Mouse (Mus musculus) hindbrain, embryonic 13.5 days (tissue): Measurements from ENCODE around the gene Fam221b. TPM values are rescaled to one million over a fixed set of nuclear protein-coding genes. Genes with fewer than 3 reads are reported as not detected.

Experiments
- ATAC-seq: fragments of 200-750 bp; cut with Nextera tagmentation; 2 replicates; pipeline ENCODE4 v1.8.0; 2017; ENCODE audit warnings: moderate TSS enrichment; ENCODE audit not compliant: low FRiP score
- H3K27ac ChIP-seq: fragments of 300-500 bp; sonication (generic); 2 replicates; pipeline ENCODE4 v1.5.1; 2015; ENCODE audit warnings: inconsistent platforms, mild to moderate bottlenecking, moderate library complexity
- H3K27me3 ChIP-seq: fragments of 300-500 bp; sonication (generic); 2 replicates; pipeline ENCODE4 v1.6.1; 2015; ENCODE audit warnings: mild to moderate bottlenecking, inconsistent platforms
- H3K36me3 ChIP-seq: fragments of 300-500 bp; sonication (generic); 2 replicates; pipeline ENCODE4 v1.6.1; 2015; ENCODE audit warnings: mild to moderate bottlenecking, inconsistent platforms
- H3K4me1 ChIP-seq: fragments of 300-500 bp; sonication (generic); replicated peaks from 2 replicates; pipeline ENCODE4 v1.6.1; 2015; ENCODE audit warnings: inconsistent platforms
- H3K4me2 ChIP-seq: fragments of 300-500 bp; sonication (generic); 2 replicates; pipeline ENCODE4 v1.6.1; 2015; ENCODE audit warnings: inconsistent platforms, mild to moderate bottlenecking, moderate library complexity
- H3K4me3 ChIP-seq: fragments of 300-500 bp; sonication (generic); 2 replicates; pipeline ENCODE4 v1.5.1; 2015; ENCODE audit warnings: mild to moderate bottlenecking, inconsistent platforms
- H3K9ac ChIP-seq: fragments of 300-500 bp; sonication (generic); 2 replicates; pipeline ENCODE4 v1.6.1; 2015; ENCODE audit warnings: mild to moderate bottlenecking, inconsistent platforms
- H3K9me3 ChIP-seq: fragments of 300-500 bp; sonication (generic); 2 replicates; pipeline ENCODE4 v1.6.1; 2016; ENCODE audit warnings: inconsistent platforms
- WGBS: fragments of 180-500 bp; shearing (Covaris S2); methylation state at CpG from one replicate; pipeline ENCODE4 v1.1.7; 2015; 5-methylcytosine and 5-hydroxymethylcytosine counted together
- polyA plus RNA-seq: library from polyadenylated mRNA; unstranded; fragments of >200 nt; fragmentation: Nextera tagmentation; extraction: Ambion mirVana; gene quantifications from 2 replicates; pipeline ENCODE4 v1.2.1, GENCODE M21; 2015

Fam221b gene
- polyA plus RNA-seq, 1 experiment from 2014 or later = 2.8 TPM

DNA sequence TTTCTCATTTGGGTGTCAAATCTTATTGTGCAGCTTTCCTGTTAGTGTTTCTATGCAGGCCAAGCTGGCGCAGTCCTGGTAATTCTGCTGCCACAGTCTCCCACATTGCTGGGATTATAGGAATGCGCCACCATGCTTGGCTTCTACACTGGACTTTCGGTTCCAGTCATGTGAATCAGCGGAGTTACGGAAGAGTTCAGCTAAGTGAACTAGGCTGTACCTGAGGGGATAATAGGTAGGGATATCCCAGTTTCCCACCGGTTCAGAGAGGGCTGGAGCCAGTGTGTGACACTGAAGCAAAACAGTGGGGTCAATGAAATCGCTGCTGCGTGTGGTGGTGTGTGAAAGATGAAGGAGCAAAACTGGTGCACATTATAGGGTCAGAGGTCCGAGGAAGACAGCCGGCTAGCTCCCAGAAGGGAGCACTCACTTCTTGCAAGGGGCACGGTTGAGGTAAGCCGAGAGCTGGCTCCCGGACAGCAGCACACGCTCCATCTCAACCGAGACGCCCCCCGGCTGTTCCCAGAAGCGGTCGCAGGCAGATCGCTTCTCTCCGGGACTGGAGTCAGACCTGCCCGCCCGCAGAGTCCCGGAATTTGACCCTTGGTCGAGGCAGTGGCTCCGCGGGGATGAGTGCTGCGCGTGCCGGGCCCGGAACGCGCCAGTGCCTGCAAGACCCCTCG lies 13.1 kb downstream of the Fam221b start:
- Histone ChIP-seq H3K27ac (peak overlapping the region; percentile 94), H3K27me3 (peaks cover 16% of the 10 kb centered on the region), H3K4me3 (peak overlapping the region; percentile 80), H3K36me3 (peaks cover 18% of the 10 kb centered on the region), H3K9ac (peak overlapping the region; percentile 89), H3K9me3 (no peaks in the 10 kb centered on the region), H3K4me1 (peaks cover 31% of the 10 kb centered on the region), H3K4me2 (peak overlapping the region; percentile 65)
- WGBS = 6% methylated on average over 34 of the region's 34 CpGs
- ATAC-seq = peak; percentile 0; the same call in 1 of the 2 replicates

DNA sequence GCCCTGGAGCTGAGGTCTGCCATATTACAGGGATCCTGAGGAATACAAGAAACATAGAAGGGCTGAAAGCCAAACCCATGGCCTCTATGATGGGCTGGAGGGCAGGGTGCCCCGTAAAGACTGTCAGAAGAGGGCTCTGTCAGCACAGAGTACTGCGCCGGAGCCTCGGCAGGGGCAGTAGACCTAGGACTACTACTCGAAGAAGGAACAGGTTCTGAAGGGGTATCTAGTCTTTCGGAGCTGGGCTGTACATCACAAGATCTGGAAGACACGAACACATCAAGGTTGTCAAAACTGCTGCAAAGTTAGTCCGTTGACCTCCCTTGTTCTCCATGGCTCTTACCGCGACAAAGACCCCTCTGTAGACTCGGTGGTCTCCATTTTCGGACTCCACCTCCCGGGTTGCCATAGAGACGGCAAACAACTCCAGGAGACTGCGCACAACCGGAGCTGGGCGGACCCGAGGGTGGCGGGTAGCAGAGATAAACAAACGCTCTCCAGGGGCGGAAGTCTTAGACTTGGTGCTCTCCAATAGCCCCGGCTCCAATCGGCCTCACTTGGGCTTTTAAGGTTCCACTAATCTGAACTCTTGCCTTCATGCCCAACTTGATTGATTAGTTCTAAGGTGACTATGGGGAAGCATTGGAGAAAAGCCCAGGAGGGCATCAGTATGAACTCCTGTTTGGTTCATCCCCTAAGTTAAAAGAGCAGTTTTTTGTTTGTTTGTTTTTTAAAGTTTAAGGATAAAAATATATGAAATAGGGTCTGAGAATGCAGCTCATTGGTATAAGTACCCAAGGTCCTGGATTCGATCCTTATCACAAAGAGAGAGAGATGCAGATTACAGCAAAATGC lies 15.6 kb downstream of the Fam221b start, which contains the start of gene Spag8:
Spag8 (minus strand) TSS at position 434 of the 855 bp plus-strand sequence.
- Histone ChIP-seq H3K36me3 (peaks cover 37% of the 10 kb centered on the region), H3K9ac (peak within 1 kb of the TSS; percentile 20; the same call in 1 of the 2 replicates), H3K4me3 (peak within 1 kb of the TSS; percentile 33), H3K9me3 (no peaks in the 10 kb centered on the region), H3K27ac (peak within 1 kb of the TSS; percentile 56), H3K4me1 (peaks cover 31% of the 10 kb centered on the region), H3K4me2 (peak within 1 kb of the TSS; percentile 51), H3K27me3 (peaks cover 1% of the 10 kb centered on the region; the same call in 1 of the 2 replicates)
- no peak for ATAC-seq
- 12% methylated on average over 24 of the region's 24 CpGs for WGBS

DNA sequence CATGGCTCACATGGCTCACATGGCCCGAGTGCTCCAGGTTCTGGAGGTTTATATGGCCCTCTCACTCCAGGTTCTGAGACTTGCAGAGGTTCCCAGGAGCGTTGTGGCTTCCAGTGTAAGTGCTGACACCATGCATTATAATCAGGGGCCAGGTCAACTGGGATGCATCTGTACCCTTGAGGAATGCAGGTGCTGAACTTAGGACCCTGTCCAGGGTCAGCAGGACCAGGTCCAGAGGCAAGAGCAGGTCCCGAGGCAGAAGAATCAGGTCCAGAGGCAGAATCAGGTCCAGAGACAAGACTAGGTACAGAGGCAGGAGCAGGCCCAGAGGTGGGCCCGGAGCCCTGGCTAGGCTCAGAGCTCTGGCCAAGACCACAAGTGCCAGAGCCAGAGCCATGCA lies 16.2 kb downstream of the Fam221b start:
- H3K9ac ChIP-seq = peak overlapping the region; percentile 20; the same call in 1 of the 2 replicates
- peaks cover 31% of the 10 kb centered on the region for H3K4me1 ChIP-seq
- H3K4me3 ChIP-seq = peak overlapping the region; percentile 33
- peak overlapping the region; percentile 56 for H3K27ac ChIP-seq
- no peak for ATAC-seq
- WGBS = 89% methylated on average over 4 of the region's 4 CpGs
- H3K36me3 ChIP-seq = peaks cover 44% of the 10 kb centered on the region
- no peaks in the 10 kb centered on the region for H3K27me3 ChIP-seq
- H3K9me3 ChIP-seq = no peaks in the 10 kb centered on the region
- H3K4me2 ChIP-seq = peak overlapping the region; percentile 51

DNA sequence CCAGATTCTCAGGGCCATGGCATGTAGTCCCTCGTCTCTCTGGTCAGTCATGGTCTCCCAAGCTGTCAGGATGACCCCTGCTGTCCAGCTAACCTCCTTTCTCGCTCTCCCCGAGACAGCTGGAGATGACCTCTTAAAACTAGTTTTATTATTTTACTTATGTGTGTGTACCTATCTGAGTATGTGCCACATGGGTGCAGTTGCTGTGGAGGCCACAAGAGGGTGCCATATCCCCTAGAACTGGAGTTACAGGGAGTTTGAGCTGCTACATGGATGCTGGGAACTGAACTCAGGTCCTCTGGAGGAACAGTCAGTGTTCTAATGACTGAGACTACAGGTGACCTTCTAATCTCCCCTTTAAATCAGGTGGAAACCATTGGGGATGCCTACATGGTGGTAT lies 19.2 kb downstream of the Fam221b start:
- no peaks in the 10 kb centered on the region for H3K9me3 ChIP-seq
- no peaks in the 10 kb centered on the region for H3K27me3 ChIP-seq
- no peak overlapping the region for H3K27ac ChIP-seq
- H3K9ac ChIP-seq = no peak overlapping the region
- no peak overlapping the region for H3K4me2 ChIP-seq
- ATAC-seq = no peak
- no peak overlapping the region for H3K4me3 ChIP-seq
- H3K4me1 ChIP-seq = peaks cover 15% of the 10 kb centered on the region
- peaks cover 68% of the 10 kb centered on the region for H3K36me3 ChIP-seq
- WGBS = 93% methylated on average over 3 of the region's 3 CpGs

DNA sequence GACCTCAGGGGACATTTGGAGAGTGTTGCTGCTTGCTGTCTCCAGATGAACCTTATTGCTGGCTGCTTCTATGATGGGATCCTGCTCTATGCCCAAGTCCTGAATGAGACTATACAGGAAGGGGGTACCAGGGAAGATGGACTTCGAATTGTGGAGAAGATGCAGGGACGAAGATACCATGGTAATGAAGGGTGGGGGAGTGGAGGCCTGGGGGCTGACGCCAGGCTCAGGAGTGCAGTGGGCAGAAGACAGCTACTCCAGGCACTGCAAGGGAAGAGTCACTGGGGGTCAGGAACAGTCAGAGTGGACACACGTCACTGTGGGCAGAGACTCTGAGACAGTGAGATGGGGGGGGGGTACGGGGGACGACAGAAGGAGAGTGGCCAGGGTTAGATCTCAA lies 28.5 kb downstream of the Fam221b start:
- 84% methylated on average over 6 of the region's 6 CpGs for WGBS
- Histone ChIP-seq H3K4me1 (peaks cover 8% of the 10 kb centered on the region), H3K4me2 (no peak overlapping the region), H3K27ac (no peak overlapping the region), H3K27me3 (no peaks in the 10 kb centered on the region), H3K9me3 (no peaks in the 10 kb centered on the region), H3K36me3 (peaks cover 36% of the 10 kb centered on the region), H3K4me3 (no peak overlapping the region), H3K9ac (no peak overlapping the region)
- ATAC-seq = no peak

DNA sequence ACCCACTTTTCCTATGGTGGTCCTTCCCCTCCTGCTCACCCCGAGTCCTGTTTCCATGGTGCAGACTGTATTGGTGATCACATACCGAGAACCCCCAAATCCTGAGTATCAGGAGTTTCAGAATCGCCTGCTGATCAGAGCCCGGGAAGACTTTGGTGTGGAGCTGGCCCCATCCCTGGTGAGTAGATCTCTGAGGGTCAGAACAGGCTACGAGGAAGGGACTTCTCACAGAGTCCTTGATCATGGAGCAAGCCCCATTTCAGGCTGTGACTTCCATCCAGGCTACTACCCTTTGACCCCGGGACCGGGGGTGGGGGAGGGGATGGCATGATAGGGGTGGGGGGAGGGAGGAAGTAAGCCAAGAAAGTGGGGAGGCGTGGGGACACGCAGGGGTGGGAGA lies 28.9 kb downstream of the Fam221b start:
- peaks cover 12% of the 10 kb centered on the region for H3K4me1 ChIP-seq

DNA sequence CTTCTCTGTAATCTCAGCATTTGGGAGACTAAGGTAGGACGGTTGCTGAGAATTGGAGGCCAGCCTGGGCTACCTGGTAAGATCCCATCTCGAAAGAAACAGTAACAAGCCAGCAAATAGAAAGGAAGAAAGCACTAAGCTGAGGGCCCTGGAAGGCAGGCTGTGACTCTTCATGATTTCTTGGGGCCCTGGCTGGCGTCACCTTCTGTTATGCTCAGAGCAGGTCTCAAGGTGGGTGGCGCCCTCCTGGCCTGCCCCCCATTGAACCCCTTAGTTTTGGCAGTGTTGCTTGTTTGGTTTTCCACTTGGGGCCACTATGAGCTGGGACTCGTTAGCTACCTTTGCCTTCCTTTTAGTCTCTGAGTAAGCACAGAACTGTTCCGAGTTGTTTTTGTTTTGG lies 32.2 kb downstream of the Fam221b start:
- H3K27ac ChIP-seq = no peak overlapping the region
- no peak for ATAC-seq
- WGBS = 82% methylated on average over 6 of the region's 6 CpGs
- H3K9ac ChIP-seq = no peak overlapping the region
- H3K4me2 ChIP-seq = no peak overlapping the region
- H3K4me1 ChIP-seq = peaks cover 44% of the 10 kb centered on the region
- H3K27me3 ChIP-seq = no peaks in the 10 kb centered on the region
- H3K9me3 ChIP-seq = no peaks in the 10 kb centered on the region
- H3K36me3 ChIP-seq = peaks cover 6% of the 10 kb centered on the region; the same call in 1 of the 2 replicates
- no peak overlapping the region for H3K4me3 ChIP-seq

More for the DNA sequence above, 28.9 kb downstream of the Fam221b start:
- WGBS = 79% methylated on average over 9 of the region's 9 CpGs
- no peak overlapping the region for H3K4me3 ChIP-seq
- no peak overlapping the region for H3K9ac ChIP-seq
- no peak overlapping the region for H3K27ac ChIP-seq
- ATAC-seq = no peak
- no peak overlapping the region for H3K4me2 ChIP-seq
- H3K27me3 ChIP-seq = no peaks in the 10 kb centered on the region
- H3K36me3 ChIP-seq = peaks cover 34% of the 10 kb centered on the region
- H3K9me3 ChIP-seq = no peaks in the 10 kb centered on the region

DNA sequence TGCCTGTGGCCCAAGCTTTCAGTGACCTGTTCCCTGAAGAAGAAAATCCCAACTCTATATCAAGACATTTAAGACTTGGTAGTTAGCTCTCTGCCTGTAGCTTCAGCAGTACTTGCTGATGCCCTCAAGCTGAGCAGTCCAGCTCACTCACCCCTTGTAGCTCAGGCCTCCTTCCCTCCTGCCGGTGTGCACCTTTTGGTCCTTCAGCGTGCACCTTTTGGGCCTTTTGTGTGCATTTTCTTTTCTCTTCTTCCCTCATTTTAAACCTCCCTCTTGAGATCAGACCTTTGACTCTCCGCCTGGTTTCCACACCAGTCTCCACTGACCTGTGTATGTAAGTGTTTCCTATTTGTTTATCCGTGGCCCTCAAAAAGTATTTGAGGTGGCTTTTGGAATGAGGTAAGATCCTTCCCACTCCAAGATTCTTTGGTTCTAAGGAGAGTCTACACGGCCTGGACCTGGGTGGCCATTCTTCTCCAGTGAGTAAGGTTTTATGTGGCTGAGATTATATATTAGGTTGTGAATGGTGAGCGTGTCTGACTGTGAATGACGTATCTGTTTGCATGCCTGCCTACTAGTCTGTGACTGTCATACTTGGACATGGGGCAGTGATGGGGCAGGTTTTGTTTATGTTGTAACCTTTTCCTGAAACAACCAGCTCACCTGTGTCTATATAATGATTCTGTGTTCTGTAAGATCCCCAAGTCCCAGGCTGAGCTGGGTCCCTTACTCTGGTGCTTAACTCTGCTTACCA lies 34.1 kb downstream of the Fam221b start:
- 91% methylated on average over 7 of the region's 7 CpGs for WGBS
- H3K27me3 ChIP-seq = no peaks in the 10 kb centered on the region
- no peaks in the 10 kb centered on the region for H3K36me3 ChIP-seq
- peaks cover 58% of the 10 kb centered on the region for H3K4me1 ChIP-seq
- H3K9ac ChIP-seq = peak overlapping the region; percentile 29; the same call in 1 of the 2 replicates
- no peak overlapping the region for H3K4me3 ChIP-seq
- H3K9me3 ChIP-seq = no peaks in the 10 kb centered on the region
- no peak for ATAC-seq
- H3K4me2 ChIP-seq = no peak overlapping the region; the same call in 1 of the 2 replicates
- H3K27ac ChIP-seq = no peak overlapping the region

DNA sequence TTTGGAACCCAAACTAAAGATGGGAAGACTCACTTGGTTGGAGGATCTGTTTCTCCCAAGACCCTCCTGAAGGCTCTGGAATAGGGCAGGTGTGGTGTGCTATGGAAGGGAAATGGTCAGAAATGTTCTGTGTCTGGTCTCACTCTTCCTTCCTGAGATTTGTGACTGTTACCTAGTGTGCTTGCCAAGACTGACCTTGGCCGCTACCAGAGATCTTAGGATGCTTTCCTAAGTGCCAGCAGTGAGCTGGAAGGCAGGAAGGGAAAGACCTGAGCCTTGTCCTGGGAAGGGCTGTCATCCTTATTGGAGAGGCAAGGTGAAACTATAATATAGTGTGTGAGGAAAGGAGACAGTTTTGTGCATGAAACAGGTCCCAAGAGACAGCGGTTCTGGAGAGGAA lies 35.2 kb downstream of the Fam221b start:
- ATAC-seq = no peak
- H3K9ac ChIP-seq = peak overlapping the region; percentile 86; the same call in 1 of the 2 replicates
- peak overlapping the region; percentile 83 for H3K4me2 ChIP-seq
- no peaks in the 10 kb centered on the region for H3K36me3 ChIP-seq
- no peak overlapping the region for H3K4me3 ChIP-seq
- H3K4me1 ChIP-seq = peaks cover 59% of the 10 kb centered on the region
- H3K27me3 ChIP-seq = no peaks in the 10 kb centered on the region
- 100% methylated on average over 2 of the region's 2 CpGs for WGBS
- H3K27ac ChIP-seq = no peak overlapping the region
- no peaks in the 10 kb centered on the region for H3K9me3 ChIP-seq

DNA sequence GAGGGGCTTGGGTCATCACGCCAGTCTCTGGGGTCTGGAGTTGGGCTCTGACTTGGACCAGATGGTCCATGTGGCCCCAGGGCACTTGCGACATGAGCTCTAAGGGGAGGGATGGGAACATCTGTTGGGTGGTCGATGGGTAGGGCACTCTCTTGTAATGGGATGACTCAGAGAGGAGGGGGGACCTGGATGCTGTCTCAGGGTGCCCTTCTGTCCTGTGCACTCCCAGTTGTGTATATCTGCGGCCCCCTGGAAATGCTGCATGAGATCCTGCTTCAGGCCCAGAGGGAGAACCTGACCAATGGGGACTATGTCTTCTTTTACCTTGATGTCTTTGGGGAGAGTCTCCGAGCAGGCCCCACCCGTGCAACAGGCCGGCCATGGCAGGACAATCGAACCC lies 35.6 kb downstream of the Fam221b start:
- H3K36me3 ChIP-seq = no peaks in the 10 kb centered on the region
- WGBS = 71% methylated on average over 8 of the region's 8 CpGs
- peaks cover 59% of the 10 kb centered on the region for H3K4me1 ChIP-seq
- H3K4me2 ChIP-seq = peak overlapping the region; percentile 83
- H3K9ac ChIP-seq = peak overlapping the region; percentile 86; the same call in 1 of the 2 replicates
- H3K9me3 ChIP-seq = no peaks in the 10 kb centered on the region
- ATAC-seq = no peak
- H3K27me3 ChIP-seq = no peaks in the 10 kb centered on the region
- no peak overlapping the region for H3K27ac ChIP-seq
- H3K4me3 ChIP-seq = peak overlapping the region; percentile 0; the same call in 1 of the 2 replicates

DNA sequence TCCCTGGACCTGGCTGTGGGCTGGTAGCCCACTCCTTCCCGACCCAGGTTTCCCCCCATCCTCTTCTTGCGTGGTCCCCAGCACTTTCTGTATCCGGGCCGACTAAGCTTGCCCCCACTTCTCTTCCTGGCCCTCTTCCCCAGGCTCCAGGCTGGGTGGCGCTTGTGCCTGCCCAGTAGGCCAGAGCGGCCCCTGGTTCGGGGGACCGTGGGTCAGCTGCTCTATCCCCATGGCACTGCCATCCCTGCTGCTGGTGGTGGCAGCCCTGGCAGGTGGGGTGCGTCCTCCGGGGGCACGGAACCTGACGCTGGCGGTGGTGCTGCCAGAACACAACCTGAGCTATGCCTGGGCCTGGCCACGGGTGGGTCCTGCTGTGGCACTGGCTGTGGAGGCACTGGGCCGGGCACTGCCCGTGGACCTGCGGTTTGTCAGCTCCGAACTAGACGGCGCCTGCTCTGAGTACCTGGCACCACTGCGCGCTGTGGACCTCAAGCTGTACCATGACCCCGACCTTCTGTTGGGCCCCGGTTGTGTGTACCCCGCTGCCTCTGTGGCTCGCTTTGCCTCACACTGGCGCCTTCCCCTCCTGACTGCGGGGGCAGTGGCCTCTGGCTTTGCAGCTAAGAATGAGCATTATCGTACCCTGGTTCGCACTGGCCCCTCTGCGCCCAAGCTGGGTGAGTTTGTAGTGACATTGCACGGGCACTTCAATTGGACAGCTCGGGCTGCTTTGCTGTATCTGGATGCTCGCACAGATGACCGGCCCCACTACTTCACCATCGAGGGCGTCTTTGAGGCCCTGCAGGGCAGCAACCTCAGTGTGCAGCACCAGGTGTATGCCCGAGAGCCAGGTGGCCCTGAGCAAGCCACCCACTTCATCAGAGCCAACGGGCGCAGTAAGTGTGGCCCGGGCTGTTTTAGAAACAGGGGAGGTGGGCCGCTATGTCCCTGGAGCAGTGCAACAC lies 36.7 kb downstream of the Fam221b start:
- H3K4me3 ChIP-seq = peak overlapping the region; percentile 63
- peak overlapping the region; percentile 93 for H3K27ac ChIP-seq
- peak overlapping the region; percentile 86 for H3K9ac ChIP-seq
- peak overlapping the region; percentile 83 for H3K4me2 ChIP-seq
- H3K36me3 ChIP-seq = no peaks in the 10 kb centered on the region
- peaks cover 59% of the 10 kb centered on the region for H3K4me1 ChIP-seq
- peak; percentile 29 for ATAC-seq
- H3K27me3 ChIP-seq = no peaks in the 10 kb centered on the region
- H3K9me3 ChIP-seq = no peaks in the 10 kb centered on the region
- 44% methylated on average over 42 of the region's 42 CpGs for WGBS
